Mouse (Mus musculus) lung, adult 18-20 months (tissue): ENCODE data around the gene Zfp961.
"Not testable (repeated sequence)": the region's sequence is repeated elsewhere in the genome, so short reads cannot be mapped to it uniquely, and the experiment has no call there.

Experiments
- DNase-seq, 2 experiments: peaks; one replicate each; pipeline ENCODE4 v3.0.0; 2022; ENCODE audit warnings: mixed read lengths in 2 of 2

The Zfp961 gene

GRCm38 (mm10) chr8:72019816-72020215 lies 69.0 kb downstream of the Zfp961 start:
- DNase-seq = no peak

DNA sequence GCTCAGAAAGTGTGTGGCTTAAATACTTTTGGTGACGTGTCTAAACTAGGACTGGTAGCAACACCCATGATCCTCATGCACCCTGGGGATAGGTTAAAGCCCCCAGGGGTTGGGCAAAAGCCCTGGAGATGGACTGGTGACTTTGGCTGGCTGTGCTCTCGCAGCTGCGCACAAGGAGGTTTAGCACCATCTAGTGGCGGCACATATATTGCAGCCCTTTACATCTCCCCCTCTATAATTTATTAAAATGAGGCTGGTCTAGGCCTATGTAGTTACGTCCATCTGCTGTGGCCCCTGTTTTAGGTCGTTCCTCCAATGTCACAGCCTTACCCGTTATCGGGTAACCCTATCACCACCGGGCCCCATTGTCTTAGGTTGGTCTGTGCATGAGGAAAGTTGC lies 74.0 kb downstream of the Zfp961 start:
- DNase-seq = peak in 1 of 2 experiments; percentile 33

GRCm38 (mm10) chr8:72032926-72033325 lies 82.1 kb downstream of the Zfp961 start:
- peak; percentile 36 to 51 for DNase-seq

DNA sequence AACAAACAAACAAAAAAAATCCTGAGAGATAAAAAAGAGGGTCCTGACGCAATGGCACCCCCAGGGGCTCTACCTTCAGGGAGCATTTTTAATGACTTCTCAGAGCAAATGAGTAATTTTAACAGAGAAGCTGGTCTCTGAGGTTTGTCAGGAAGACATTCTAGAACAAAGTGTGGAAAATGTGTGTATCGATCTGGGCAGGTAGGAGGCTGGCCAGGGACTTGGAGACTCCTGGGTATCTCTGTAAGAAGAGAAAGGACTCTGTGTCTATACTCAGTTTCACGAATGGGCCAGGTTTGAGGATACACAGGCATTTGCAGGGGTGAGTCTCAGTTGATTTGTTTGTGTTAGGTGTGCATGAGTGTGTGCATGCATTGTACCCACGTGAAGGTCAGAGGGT lies 90.1 kb downstream of the Zfp961 start, which contains the start of gene Olfr372:
Gene Olfr372 (plus strand): TSS at position 301 of the 400 bp plus-strand sequence.
- not testable (repeated sequence) for DNase-seq

GRCm38 (mm10) chr8:72042493-72042892 lies 91.7 kb downstream of the Zfp961 start:
- no peak for DNase-seq
